Mouse (Mus musculus) stomach, postnatal 0 days (tissue): ENCODE measurements around the gene Rdx. TPM values are rescaled to one million over a fixed set of nuclear protein-coding genes. Genes with fewer than 3 reads are reported as not detected.
A peak's percentile ranks its signal among the peaks of the same experiment; 100 is the strongest.

Experiments
- ATAC-seq: fragments of 200-750 bp; cut with Nextera tagmentation; 2 replicates; pipeline ENCODE4 v1.8.0; 2017; ENCODE audit not compliant: low FRiP score, low TSS enrichment
- DNase-seq: peaks from one replicate; pipeline ENCODE4 v3.0.0-alpha.2; 2016; ENCODE audit warnings: low spot score
- H3K27ac ChIP-seq: fragments of 300-500 bp; sonication (generic); replicated peaks from 2 replicates; pipeline ENCODE4 v1.5.1; 2014; ENCODE audit warnings: mild to moderate bottlenecking, control low read depth
- H3K27me3 ChIP-seq: fragments of 300-500 bp; sonication (generic); 2 replicates; pipeline ENCODE4 v1.6.1; 2014; ENCODE audit warnings: low read length; ENCODE audit not compliant: control insufficient read depth, insufficient read depth
- H3K36me3 ChIP-seq: fragments of 300-500 bp; sonication (generic); 2 replicates; pipeline ENCODE4 v1.6.1; 2014; ENCODE audit warnings: low read length, mixed read lengths; ENCODE audit not compliant: control insufficient read depth, insufficient read depth
- H3K4me1 ChIP-seq: fragments of 300-500 bp; sonication (generic); replicated peaks from 2 replicates; pipeline ENCODE4 v1.6.1; 2014; ENCODE audit warnings: antibody characterized with exemption; ENCODE audit not compliant: control insufficient read depth, insufficient read depth
- H3K4me2 ChIP-seq: fragments of 300-500 bp; sonication (generic); replicated peaks from 2 replicates; pipeline ENCODE4 v1.6.1; 2014; ENCODE audit warnings: low read depth, mild to moderate bottlenecking, control low read depth, moderate library complexity
- H3K4me3 ChIP-seq: fragments of 300-500 bp; sonication (generic); 2 replicates; pipeline ENCODE4 v1.5.1; 2014; ENCODE audit warnings: low read depth, low read length, control low read depth
- H3K9ac ChIP-seq: fragments of 300-500 bp; sonication (generic); 2 replicates; pipeline ENCODE4 v1.6.1; 2014; ENCODE audit warnings: mild to moderate bottlenecking, low read length, control low read depth, mixed read lengths
- H3K9me3 ChIP-seq: fragments of 300-500 bp; sonication (generic); 2 replicates; pipeline ENCODE4 v1.6.1; 2016; ENCODE audit warnings: low read length; ENCODE audit not compliant: control insufficient read depth
- CTCF ChIP-seq: IDR thresholded peaks from 2 replicates; pipeline ENCODE4 v1.5.1; 2016; ENCODE audit warnings: antibody characterized with exemption, low read depth, mild to moderate bottlenecking, moderate library complexity
- EP300 ChIP-seq: optimal IDR thresholded peaks from 2 replicates; pipeline ENCODE3; 2016; ENCODE audit warnings: antibody characterized with exemption
- WGBS: fragments of 180-500 bp; shearing (Covaris S2); extraction: QIAGEN DNeasy Blood & Tissue Kit; methylation state at CpG from one replicate; pipeline ENCODE4 v1.1.7; 2014; 5-methylcytosine and 5-hydroxymethylcytosine counted together
- polyA plus RNA-seq: library from polyadenylated mRNA; unstranded; fragments of >200 nt; fragmentation: Nextera tagmentation; extraction: Ambion mirVana; gene quantifications from 2 replicates; pipeline ENCODE4 v1.2.1, GENCODE M21; 2015

The Rdx gene
- polyA plus RNA-seq, 1 experiment from 2014 or later: 52.7 TPM

- Histone ChIP-seq H3K4me2 (no peak overlapping the region), H3K4me3 (no peak overlapping the region), H3K36me3 (no peaks in the 10 kb centered on the region), H3K9ac (no peak overlapping the region), H3K9me3 (no peaks in the 10 kb centered on the region), H3K4me1 (no peaks in the 10 kb centered on the region), H3K27ac (no peak overlapping the region), H3K27me3 (no peaks in the 10 kb centered on the region)
- DNase-seq: peak; percentile 43
- peak; percentile 74 for ATAC-seq
- WGBS: 42% methylated on average over 9 of the region's 9 CpGs
- TF ChIP-seq EP300: no peak
- TF ChIP-seq CTCF: no peak
Observed at GRCm38 (mm10) chr9:52103448-52104224, 56.7 kb downstream of the Rdx start.

GRCm38 (mm10) chr9:52104225-52104615 lies 57.2 kb downstream of the Rdx start:
- no peak overlapping the region for H3K9ac ChIP-seq
- ATAC-seq: no peak
- 58% methylated on average over 8 of the region's 8 CpGs for WGBS

GRCm38 (mm10) chr9:52105423-52105822 lies 58.5 kb downstream of the Rdx start:
- no peak overlapping the region for H3K9ac ChIP-seq
- no peak overlapping the region for H3K4me3 ChIP-seq
- H3K9me3 ChIP-seq: no peaks in the 10 kb centered on the region
- no peaks in the 10 kb centered on the region for H3K4me1 ChIP-seq
- ATAC-seq: no peak
- H3K36me3 ChIP-seq: no peaks in the 10 kb centered on the region
- H3K27me3 ChIP-seq: no peaks in the 10 kb centered on the region
- TF ChIP-seq CTCF (no peak), EP300 (no peak)
- 68% methylated on average over 6 of the region's 6 CpGs for WGBS
- no peak for DNase-seq
- no peak overlapping the region for H3K4me2 ChIP-seq
- no peak overlapping the region for H3K27ac ChIP-seq

More at GRCm38 (mm10) chr9:52104225-52104615, 57.2 kb downstream of the Rdx start:
- H3K4me3 ChIP-seq: no peak overlapping the region
- H3K4me2 ChIP-seq: no peak overlapping the region
- H3K36me3 ChIP-seq: no peaks in the 10 kb centered on the region
- TF ChIP-seq CTCF (no peak), EP300 (no peak)
- no peaks in the 10 kb centered on the region for H3K9me3 ChIP-seq
- H3K27ac ChIP-seq: no peak overlapping the region
- no peak for DNase-seq
- no peaks in the 10 kb centered on the region for H3K4me1 ChIP-seq
- H3K27me3 ChIP-seq: no peaks in the 10 kb centered on the region

DNA sequence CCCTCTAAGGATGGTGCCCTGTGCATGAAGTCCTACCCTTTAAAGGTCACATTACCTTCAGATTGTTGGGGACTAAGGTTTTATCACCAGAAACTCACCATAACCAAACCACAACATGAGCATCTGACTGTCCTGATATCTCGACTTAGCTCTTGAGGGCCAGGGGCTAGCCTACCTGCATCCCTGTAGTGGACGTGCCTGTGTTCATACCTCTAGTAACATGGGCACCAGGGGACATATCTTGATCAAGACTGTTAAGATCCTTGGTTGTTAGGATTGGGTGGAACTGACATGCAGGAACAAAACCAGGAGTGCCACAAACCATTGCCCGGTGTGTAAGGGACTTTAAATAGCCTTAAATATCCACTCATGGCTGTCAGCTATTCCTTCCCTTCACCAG lies 60.2 kb downstream of the Rdx start:
- Histone ChIP-seq H3K27ac (no peak overlapping the region), H3K4me2 (no peak overlapping the region), H3K9me3 (no peaks in the 10 kb centered on the region), H3K4me1 (no peaks in the 10 kb centered on the region), H3K27me3 (no peaks in the 10 kb centered on the region), H3K36me3 (no peaks in the 10 kb centered on the region; the same call in 1 of the 2 replicates), H3K9ac (no peak overlapping the region), H3K4me3 (no peak overlapping the region)
- no peak for DNase-seq
- WGBS: 97% methylated on average over 3 of the region's 3 CpGs
- no peak for ATAC-seq
- TF ChIP-seq CTCF: no peak
- TF ChIP-seq EP300: no peak

DNA sequence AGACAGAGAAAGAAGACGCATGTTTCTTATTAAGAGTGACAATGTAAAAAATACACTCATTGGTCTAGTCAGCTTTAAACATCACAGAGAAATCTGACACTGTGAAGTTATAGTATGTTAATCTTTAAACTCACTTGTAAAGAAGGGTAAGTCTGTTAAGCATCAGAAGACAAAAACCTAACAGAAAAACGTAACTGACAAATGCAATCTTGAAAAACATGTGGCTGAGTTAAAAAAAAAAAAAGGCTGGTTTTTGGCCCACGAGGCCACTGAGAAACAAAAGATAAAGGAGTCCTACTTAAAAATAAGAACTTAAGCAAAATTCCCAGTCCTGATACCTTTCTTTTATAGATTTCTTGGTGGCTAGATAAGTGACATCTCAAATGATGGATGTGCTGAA lies 63.8 kb downstream of the Rdx start:
- DNase-seq (no peak), ATAC-seq (no peak)
- Histone ChIP-seq H3K9ac (no peak overlapping the region), H3K4me3 (no peak overlapping the region), H3K9me3 (no peaks in the 10 kb centered on the region), H3K4me2 (no peak overlapping the region), H3K27ac (no peak overlapping the region), H3K36me3 (peaks cover 6% of the 10 kb centered on the region; the same call in 1 of the 2 replicates), H3K4me1 (no peaks in the 10 kb centered on the region), H3K27me3 (no peaks in the 10 kb centered on the region)
- TF ChIP-seq EP300 (no peak), CTCF (no peak)
- WGBS: 64% methylated on average over 3 of the region's 3 CpGs

GRCm38 (mm10) chr9:52113091-52113490 lies 66.1 kb downstream of the Rdx start:
- Histone ChIP-seq H3K36me3 (peaks cover 13% of the 10 kb centered on the region; the same call in 1 of the 2 replicates), H3K4me2 (no peak overlapping the region), H3K27me3 (no peaks in the 10 kb centered on the region), H3K9me3 (no peaks in the 10 kb centered on the region), H3K4me3 (no peak overlapping the region), H3K27ac (no peak overlapping the region), H3K9ac (no peak overlapping the region), H3K4me1 (no peaks in the 10 kb centered on the region)
- TF ChIP-seq EP300 (no peak), CTCF (no peak)
- DNase-seq: no peak
- ATAC-seq: no peak
- WGBS: 90% methylated on average over 5 of the region's 5 CpGs
